Mouse (Mus musculus): ENCODE data around the gene Hpn. TPM values are rescaled to one million over a fixed set of nuclear protein-coding genes. Genes with fewer than 3 reads are reported as not detected.

The Hpn gene
- polyA plus RNA-seq (2012; rRNA removed) = 7.0 and 8.2 TPM in 2 replicates

GRCm38 (mm10) chr7:31115182-31115581 lies at the start of gene Hpn:
Hpn (minus strand) TSS chr7:31115290.
- 76% methylated on average over 15 of the region's 15 CpGs for WGBS
- H3K4me3 ChIP-seq (ENCODE audit: control insufficient read depth, insufficient read depth, low read length) = no peak within 1 kb of the TSS
- no peaks in the 10 kb centered on the region for H3K36me3 ChIP-seq (ENCODE audit: control insufficient read depth, insufficient read depth, low read length)
- no peak within 1 kb of the TSS for H3K27ac ChIP-seq (ENCODE audit: control insufficient read depth, insufficient read depth, low read length)
- no peak for DNase-seq
- peaks cover 7% of the 10 kb centered on the region; the same call in 1 of the 2 replicates for H3K4me1 ChIP-seq (replicated peaks; ENCODE audit: control insufficient read depth, insufficient read depth, low read length)
- TF ChIP-seq CTCF (IDR thresholded peaks at IDR 0.05; ENCODE audit: borderline replicate concordance, control insufficient read depth, extremely low read depth, insufficient read depth, low read length, poor library complexity) (no peak), POLR2A (IDR thresholded peaks at IDR 0.05; ENCODE audit: control insufficient read depth, extremely low read depth, insufficient read depth, low read length, poor library complexity) (no peak)
- no peaks in the 10 kb centered on the region for H3K27me3 ChIP-seq (ENCODE audit: control insufficient read depth, insufficient read depth, low read length)

DNA sequence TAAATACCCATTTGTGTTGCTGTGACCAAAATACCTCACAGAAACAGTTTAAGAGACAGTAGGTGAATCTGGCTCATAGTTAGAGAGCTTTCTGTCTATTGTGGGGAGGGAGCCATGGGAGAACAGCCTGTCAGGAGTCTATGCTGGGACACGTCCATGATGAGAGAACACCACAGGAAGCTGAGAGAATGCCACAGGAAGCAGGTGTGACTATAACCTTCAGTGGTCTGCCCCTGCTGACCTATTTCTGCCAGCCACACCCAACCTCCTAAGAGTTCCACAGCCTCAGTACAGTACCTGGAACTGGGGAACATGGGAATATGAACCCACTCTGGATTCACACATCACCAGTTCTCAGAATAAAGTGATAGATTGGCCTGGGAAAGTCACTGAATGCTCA lies 49.7 kb upstream of the Hpn start:
- TF ChIP-seq POLR2A (IDR thresholded peaks at IDR 0.05; ENCODE audit: control insufficient read depth, extremely low read depth, insufficient read depth, low read length, poor library complexity) (no peak), CTCF (IDR thresholded peaks at IDR 0.05; ENCODE audit: borderline replicate concordance, control insufficient read depth, extremely low read depth, insufficient read depth, low read length, poor library complexity) (no peak)
- WGBS = 9% methylated on average over 1 of the region's 1 CpGs
- no peak overlapping the region for H3K4me3 ChIP-seq (ENCODE audit: control insufficient read depth, insufficient read depth, low read length)
- no peaks in the 10 kb centered on the region for H3K36me3 ChIP-seq (ENCODE audit: control insufficient read depth, insufficient read depth, low read length)
- H3K27me3 ChIP-seq (ENCODE audit: control insufficient read depth, insufficient read depth, low read length) = no peaks in the 10 kb centered on the region
- H3K4me1 ChIP-seq (replicated peaks; ENCODE audit: control insufficient read depth, insufficient read depth, low read length) = peaks cover 39% of the 10 kb centered on the region
- peak overlapping the region; percentile 30; the same call in 1 of the 2 replicates for H3K27ac ChIP-seq (ENCODE audit: control insufficient read depth, insufficient read depth, low read length)
- DNase-seq = peak; percentile 51

GRCm38 (mm10) chr7:31163666-31164577 lies 48.8 kb upstream of the Hpn start:
- TF ChIP-seq CTCF (IDR thresholded peaks at IDR 0.05; ENCODE audit: borderline replicate concordance, control insufficient read depth, extremely low read depth, insufficient read depth, low read length, poor library complexity) (no peak), POLR2A (IDR thresholded peaks at IDR 0.05; ENCODE audit: control insufficient read depth, extremely low read depth, insufficient read depth, low read length, poor library complexity) (no peak)
- WGBS = 79% methylated on average over 3 of the region's 3 CpGs

DNA sequence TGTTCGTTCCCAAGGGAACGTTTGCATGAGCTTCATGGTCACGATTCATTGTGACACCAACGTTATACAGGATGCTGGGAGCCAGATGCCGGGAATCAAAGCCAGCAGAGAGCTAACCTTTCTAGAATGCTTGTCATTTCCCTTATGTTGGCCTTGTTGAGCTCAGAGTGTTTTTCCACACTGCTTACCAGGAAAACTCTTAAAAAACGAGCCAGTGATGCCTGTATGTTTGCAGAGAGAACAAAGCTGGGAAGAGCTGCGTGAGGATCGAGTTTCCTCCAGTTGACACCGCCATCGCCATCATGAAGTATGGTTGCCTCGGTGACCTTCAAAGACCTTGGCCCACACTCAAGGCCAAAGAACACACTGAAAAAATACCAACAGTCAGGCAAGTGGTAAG lies 47.2 kb upstream of the Hpn start:
- Histone ChIP-seq H3K4me1 (replicated peaks; ENCODE audit: control insufficient read depth, insufficient read depth, low read length) (peaks cover 29% of the 10 kb centered on the region), H3K27ac (ENCODE audit: control insufficient read depth, insufficient read depth, low read length) (peak overlapping the region; percentile 73; the same call in 1 of the 2 replicates), H3K27me3 (ENCODE audit: control insufficient read depth, insufficient read depth, low read length) (no peaks in the 10 kb centered on the region), H3K4me3 (ENCODE audit: control insufficient read depth, insufficient read depth, low read length) (no peak overlapping the region), H3K36me3 (ENCODE audit: control insufficient read depth, insufficient read depth, low read length) (no peaks in the 10 kb centered on the region)
- 85% methylated on average over 11 of the region's 11 CpGs for WGBS
- no peak for TF ChIP-seq POLR2A (IDR thresholded peaks at IDR 0.05; ENCODE audit: control insufficient read depth, extremely low read depth, insufficient read depth, low read length, poor library complexity)
- no peak for TF ChIP-seq CTCF (IDR thresholded peaks at IDR 0.05; ENCODE audit: borderline replicate concordance, control insufficient read depth, extremely low read depth, insufficient read depth, low read length, poor library complexity)
- DNase-seq = no peak

More at GRCm38 (mm10) chr7:31163666-31164577, 48.8 kb upstream of the Hpn start:
- Histone ChIP-seq H3K27ac (ENCODE audit: control insufficient read depth, insufficient read depth, low read length) (no peak overlapping the region), H3K27me3 (ENCODE audit: control insufficient read depth, insufficient read depth, low read length) (no peaks in the 10 kb centered on the region), H3K4me3 (ENCODE audit: control insufficient read depth, insufficient read depth, low read length) (no peak overlapping the region), H3K36me3 (ENCODE audit: control insufficient read depth, insufficient read depth, low read length) (no peaks in the 10 kb centered on the region), H3K4me1 (replicated peaks; ENCODE audit: control insufficient read depth, insufficient read depth, low read length) (peaks cover 39% of the 10 kb centered on the region)
- DNase-seq = no peak

DNA sequence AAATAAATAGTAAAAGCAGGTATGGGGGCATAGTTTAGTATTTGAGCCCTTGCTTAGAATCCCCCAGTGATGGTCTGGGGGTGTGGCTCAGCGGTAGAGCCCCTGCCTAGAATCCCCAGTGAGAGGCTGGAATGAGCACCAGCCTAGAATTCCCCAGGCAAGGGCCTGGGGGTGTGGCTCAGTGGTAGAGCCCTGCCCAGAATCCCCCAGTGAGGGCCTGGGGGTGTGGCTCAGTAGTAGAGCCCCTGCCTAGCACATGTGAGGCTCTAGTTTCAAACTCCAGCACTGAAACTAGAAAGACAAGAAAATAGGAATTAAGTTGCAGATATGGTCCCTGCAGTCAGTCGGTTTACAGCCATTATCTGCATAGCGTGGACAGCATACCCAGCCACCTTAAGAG lies 46.7 kb upstream of the Hpn start:
- 56% methylated on average over 3 of the region's 3 CpGs for WGBS
- Histone ChIP-seq H3K4me1 (replicated peaks; ENCODE audit: control insufficient read depth, insufficient read depth, low read length) (peaks cover 31% of the 10 kb centered on the region), H3K27me3 (ENCODE audit: control insufficient read depth, insufficient read depth, low read length) (no peaks in the 10 kb centered on the region), H3K4me3 (ENCODE audit: control insufficient read depth, insufficient read depth, low read length) (no peak overlapping the region), H3K27ac (ENCODE audit: control insufficient read depth, insufficient read depth, low read length) (peak overlapping the region; percentile 73), H3K36me3 (ENCODE audit: control insufficient read depth, insufficient read depth, low read length) (no peaks in the 10 kb centered on the region)
- DNase-seq = peak; percentile 42
- TF ChIP-seq CTCF (IDR thresholded peaks at IDR 0.05; ENCODE audit: borderline replicate concordance, control insufficient read depth, extremely low read depth, insufficient read depth, low read length, poor library complexity) (no peak), POLR2A (IDR thresholded peaks at IDR 0.05; ENCODE audit: control insufficient read depth, extremely low read depth, insufficient read depth, low read length, poor library complexity) (no peak)

DNA sequence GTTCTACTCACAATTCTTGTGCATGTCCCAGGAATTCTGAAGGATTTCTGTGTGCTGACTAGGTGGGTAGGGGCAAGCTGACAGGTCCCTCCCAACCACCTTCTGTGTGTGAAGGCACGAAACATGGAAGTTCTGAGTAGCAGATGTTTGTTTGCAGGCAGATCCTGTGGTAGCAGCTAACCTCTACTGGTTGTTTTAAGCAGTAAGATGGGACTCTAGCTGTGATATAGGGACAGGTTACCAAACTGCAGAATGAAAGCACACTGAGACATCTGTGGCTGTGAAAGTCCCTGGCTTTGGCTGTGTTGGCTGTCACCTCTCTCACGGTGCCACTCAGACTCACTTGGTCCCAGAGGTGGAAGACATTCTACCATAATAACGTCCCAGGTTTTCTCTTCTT lies 46.2 kb upstream of the Hpn start:
- DNase-seq = peak; percentile 57
- WGBS = 15% methylated on average over 3 of the region's 3 CpGs
- Histone ChIP-seq H3K27ac (ENCODE audit: control insufficient read depth, insufficient read depth, low read length) (peak overlapping the region; percentile 73), H3K27me3 (ENCODE audit: control insufficient read depth, insufficient read depth, low read length) (no peaks in the 10 kb centered on the region), H3K4me1 (replicated peaks; ENCODE audit: control insufficient read depth, insufficient read depth, low read length) (peaks cover 37% of the 10 kb centered on the region), H3K36me3 (ENCODE audit: control insufficient read depth, insufficient read depth, low read length) (no peaks in the 10 kb centered on the region), H3K4me3 (ENCODE audit: control insufficient read depth, insufficient read depth, low read length) (no peak overlapping the region)
- TF ChIP-seq POLR2A (IDR thresholded peaks at IDR 0.05; ENCODE audit: control insufficient read depth, extremely low read depth, insufficient read depth, low read length, poor library complexity) (no peak), CTCF (IDR thresholded peaks at IDR 0.05; ENCODE audit: borderline replicate concordance, control insufficient read depth, extremely low read depth, insufficient read depth, low read length, poor library complexity) (no peak)
